Mouse (Mus musculus): ENCODE data around the gene Nupr1. TPM values are rescaled to one million over a fixed set of nuclear protein-coding genes. Genes with fewer than 3 reads are reported as not detected.

Gene Nupr1
- total RNA-seq, 2 experiments from 2014 or later, result 5.7 to 6.8 TPM

DNA sequence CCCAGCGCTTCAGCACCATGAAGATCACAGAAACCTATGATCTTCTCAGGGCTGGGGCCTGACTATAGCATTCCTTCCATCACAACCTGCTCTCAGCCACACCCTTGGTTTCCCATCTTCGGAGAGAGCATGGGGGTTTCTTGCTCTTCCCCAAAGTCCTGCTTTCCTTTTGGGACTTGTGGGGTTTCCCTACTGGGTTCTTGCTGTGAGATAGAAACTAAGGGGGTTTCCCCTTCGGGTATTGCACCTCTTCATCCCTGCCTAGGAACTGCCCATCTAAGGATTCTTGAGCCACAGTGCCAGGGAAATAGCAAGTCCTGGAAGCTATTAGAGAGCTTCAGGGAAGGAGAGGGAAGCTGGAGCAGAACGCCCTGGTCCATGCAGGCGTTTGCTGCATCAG is 34.8 kb downstream of the Nupr1 start:
- no peak for DNase-seq

DNA sequence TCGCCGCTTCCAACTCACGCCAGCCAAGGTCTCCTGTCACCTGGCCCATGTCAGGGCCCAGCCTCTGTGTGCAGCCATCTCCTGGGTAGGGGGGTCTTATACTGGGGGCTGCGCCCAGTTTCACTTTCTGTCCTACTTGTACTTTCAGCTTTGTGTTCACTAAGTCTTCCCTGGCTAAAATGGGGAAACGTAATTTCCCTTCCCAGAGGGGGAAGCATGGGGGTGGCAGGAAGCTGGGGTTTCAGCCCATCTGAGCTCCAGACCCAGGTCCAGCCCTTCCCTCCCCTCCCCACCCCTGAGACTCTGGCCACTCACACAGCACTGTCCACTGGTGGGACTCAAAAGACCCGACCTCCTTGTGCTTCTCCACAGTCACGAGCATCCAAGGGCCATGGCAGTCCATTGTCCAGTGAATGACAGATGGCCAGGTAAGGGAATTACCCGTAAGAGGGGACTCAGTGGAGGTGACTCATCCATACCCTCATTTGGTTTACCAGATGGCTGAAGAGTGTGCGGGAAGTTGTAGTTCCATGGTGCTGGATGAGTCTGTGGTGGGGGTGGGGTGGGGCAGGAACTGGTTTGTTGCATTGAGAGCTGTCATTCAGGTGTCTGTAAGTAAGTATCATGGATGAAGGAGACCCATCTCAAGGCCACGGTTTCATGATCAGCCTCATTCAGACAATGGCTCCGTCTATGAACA is 35.6 kb downstream of the Nupr1 start, which contains the start of gene Il27:
Il27 (minus strand) TSS at position 80 of the 700 bp plus-strand sequence.
- no peak for DNase-seq

GRCm38 (mm10) chr7:126587779-126588178 is 42.9 kb downstream of the Nupr1 start:
- DNase-seq, result peak; percentile 74

- DNase-seq, result peak; percentile 31
Measured at GRCm38 (mm10) chr7:126586839-126587238, 43.8 kb downstream of the Nupr1 start.

- DNase-seq, result no peak
Measured at GRCm38 (mm10) chr7:126585717-126586116, 44.9 kb downstream of the Nupr1 start, which contains the start of gene Cln3. Gene Cln3 (minus strand): TSS chr7:126585817.

DNA sequence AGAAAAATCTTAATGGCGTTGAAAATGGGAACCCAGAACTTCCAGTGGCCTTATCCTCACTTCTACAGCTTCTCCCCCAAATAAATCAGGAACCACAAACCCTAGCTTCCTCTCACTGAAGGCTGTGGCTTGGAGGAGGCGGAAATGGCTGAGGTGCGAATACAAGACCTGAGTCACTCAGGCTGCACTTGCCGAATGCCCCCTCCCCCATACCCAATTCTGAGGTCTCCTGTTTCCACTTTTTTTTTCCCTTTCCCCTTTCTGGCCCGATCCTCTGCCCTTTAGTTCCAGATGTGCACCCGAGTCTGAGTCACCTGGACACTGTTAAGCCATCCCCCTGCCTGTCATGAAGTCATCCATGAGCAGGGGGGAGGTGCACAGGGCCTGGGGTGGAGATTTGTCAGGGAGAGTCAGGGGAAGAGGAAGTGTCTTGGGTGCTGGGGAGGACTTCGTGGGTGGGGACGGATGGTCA is 46.1 kb downstream of the Nupr1 start, which contains the start of gene Apobr:
Apobr (plus strand) TSS at position 437 of the 472 bp plus-strand sequence.
- DNase-seq, result no peak

GRCm38 (mm10) chr7:126583761-126584160 is 46.9 kb downstream of the Nupr1 start:
- DNase-seq, result no peak

DNA sequence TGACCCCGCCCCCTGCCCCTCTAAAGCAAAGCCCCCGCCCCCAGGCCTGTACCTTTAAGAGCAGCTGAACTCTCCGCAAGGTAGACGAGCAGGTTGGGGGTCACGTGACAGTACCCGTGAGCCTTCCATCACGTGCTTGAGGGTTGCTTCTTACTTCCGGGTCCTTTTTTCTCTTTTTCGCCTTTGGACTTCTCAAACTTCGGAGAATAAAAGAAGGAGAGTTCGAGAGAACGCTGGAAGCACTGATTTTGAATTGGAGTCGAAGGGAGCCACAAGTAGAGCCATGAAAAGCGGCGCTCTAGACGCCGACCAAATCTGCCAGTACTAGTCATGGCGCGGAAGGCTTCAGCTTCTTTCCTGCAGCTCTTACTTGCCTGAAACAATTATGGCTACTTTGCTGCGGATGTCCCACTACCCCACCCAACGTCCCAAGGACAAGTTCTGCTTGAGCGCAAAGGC is 47.4 kb downstream of the Nupr1 start:
- DNase-seq, result peak; percentile 87

DNA sequence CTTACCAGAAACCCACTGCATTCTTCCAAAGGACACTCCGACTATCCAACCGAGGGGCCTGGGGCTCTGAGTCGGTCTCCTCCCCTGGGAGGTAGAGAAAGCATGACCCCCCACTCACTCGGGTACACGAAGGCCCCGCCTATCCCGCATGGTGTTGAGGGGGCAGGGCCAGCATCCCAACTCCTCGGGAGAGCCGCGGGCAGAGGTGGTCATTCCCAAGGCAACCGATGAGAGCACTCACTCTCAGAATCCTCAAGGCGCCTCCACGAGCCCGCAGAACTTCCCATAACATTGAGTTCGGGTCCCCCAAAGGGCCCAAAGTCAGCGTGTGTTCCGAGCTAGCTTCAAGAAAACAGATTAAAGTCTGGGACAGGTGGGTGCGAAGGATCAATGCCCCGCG is 47.9 kb downstream of the Nupr1 start:
- DNase-seq, result peak; percentile 46

DNA sequence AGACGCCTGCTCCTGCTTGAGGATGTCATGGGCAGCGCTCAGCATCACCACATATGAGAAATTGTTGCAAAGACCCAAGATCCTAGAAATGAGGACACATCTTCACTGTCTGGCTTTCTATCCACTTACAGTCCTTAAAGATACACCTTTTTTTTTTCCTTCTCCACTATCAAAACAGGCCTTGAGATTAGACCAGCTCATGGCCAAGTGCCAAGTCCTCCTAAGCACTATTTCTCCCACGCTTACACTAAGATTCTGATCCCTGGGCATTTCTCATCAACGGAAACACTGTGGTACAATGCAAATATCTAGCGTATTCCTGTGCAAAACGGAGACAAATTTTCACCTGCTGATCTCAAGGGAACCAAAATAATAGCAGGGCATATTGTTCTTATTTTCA is 49.0 kb downstream of the Nupr1 start:
- DNase-seq, result no peak

GRCm38 (mm10) chr7:126579172-126579571 is 51.5 kb downstream of the Nupr1 start:
- DNase-seq, result peak; percentile 58

- peak; percentile 63 for DNase-seq
Measured at GRCm38 (mm10) chr7:126576946-126577345, 53.7 kb downstream of the Nupr1 start.

Small RNA genes lying within 50 kb of the gene (microRNA-seq; reads per million reads assigned to microRNA genes)
- gene Mir7059, result 3.5 to 4.1 reads per million in 2 experiments

Other genes starting within 250 kb of the Nupr1 start
- 10 to 100 TPM in 1 of 2 experiments, 1 to 10 TPM in 1; 7.5 to 10.1 TPM for gene Nfatc2ip, start 234.1 kb downstream of the Nupr1 start, total RNA-seq (2021)
- gene Cd19, start 216.0 kb downstream of the Nupr1 start, total RNA-seq (2021), result under 1 TPM; 0.45 to 0.72 TPM
- gene Rabep2, start 202.1 kb downstream of the Nupr1 start, total RNA-seq (2021), result 10 to 100 TPM; 11.8 to 15.0 TPM
- 1 to 10 TPM in 1 of 2 experiments, under 1 TPM in 1; 0.67 to 9.0 TPM for gene Atp2a1, start 167.8 kb downstream of the Nupr1 start, total RNA-seq (2021)
- 10 to 100 TPM; 47.1 to 51.4 TPM for gene Sh2b1, start 155.4 kb downstream of the Nupr1 start, total RNA-seq (2021)
- gene Tufm, start 143.5 kb downstream of the Nupr1 start, total RNA-seq (2021), result 100 to 1,000 TPM; 224 to 238 TPM
- gene Atxn2l, start 127.4 kb downstream of the Nupr1 start, total RNA-seq (2021), result 10 to 100 TPM; 60.0 to 65.7 TPM
- 100 to 1,000 TPM; 159 to 161 TPM for gene Eif3c, start 64.5 kb downstream of the Nupr1 start, total RNA-seq (2021)
- gene Apobr, start 45.9 kb downstream of the Nupr1 start, total RNA-seq (2021), result under 1 TPM; 0.21 to 0.95 TPM
- 10 to 100 TPM; 13.4 to 14.0 TPM for gene Cln3, start 45.0 kb downstream of the Nupr1 start, total RNA-seq (2021)
- not detected for gene Il27, start 35.9 kb downstream of the Nupr1 start, total RNA-seq (2021)
- 10 to 100 TPM; 30.9 to 33.2 TPM for gene Sgf29, start 18.4 kb upstream of the Nupr1 start, total RNA-seq (2021)
- gene Sult1a1, start 45.6 kb upstream of the Nupr1 start, total RNA-seq (2021), result 1 to 10 TPM; 5.5 to 6.6 TPM
- 10 to 100 TPM; 56.8 to 57.3 TPM for gene Bola2, start 64.5 kb upstream of the Nupr1 start, total RNA-seq (2021)
- 1 to 10 TPM; 7.2 to 8.1 TPM for gene Slx1b, start 64.9 kb upstream of the Nupr1 start, total RNA-seq (2021)
- gene Coro1a, start 76.9 kb upstream of the Nupr1 start, total RNA-seq (2021), result 1 to 10 TPM; 8.4 to 9.2 TPM
- 10 to 100 TPM; 80.3 to 90.9 TPM for gene Mapk3, start 128.7 kb upstream of the Nupr1 start, total RNA-seq (2021)
- gene Gdpd3, start 135.5 kb upstream of the Nupr1 start, total RNA-seq (2021), result 1 to 10 TPM; 3.7 to 4.2 TPM
- gene Ypel3, start 146.1 kb upstream of the Nupr1 start, total RNA-seq (2021), result 10 to 100 TPM; 31.8 to 34.0 TPM
- gene Tbx6, start 150.6 kb upstream of the Nupr1 start, total RNA-seq (2021), result under 1 TPM in 1 of 2 experiments, not detected in 1; 0.26 TPM
- 10 to 100 TPM; 67.6 to 76.6 TPM for gene Ppp4c, start 161.6 kb upstream of the Nupr1 start, total RNA-seq (2021)
- gene Fam57b, start 166.8 kb upstream of the Nupr1 start, total RNA-seq (2021), result 1 to 10 TPM; 7.7 to 9.3 TPM
- gene 4930451I11Rik, start 200.8 kb upstream of the Nupr1 start, total RNA-seq (2021), result not detected
- gene Doc2a, start 216.6 kb upstream of the Nupr1 start, total RNA-seq (2021), result not detected
- 10 to 100 TPM; 22.8 to 26.1 TPM for gene Hirip3, start 231.1 kb upstream of the Nupr1 start, total RNA-seq (2021)
- gene Ino80e, start 231.5 kb upstream of the Nupr1 start, total RNA-seq (2021), result 10 to 100 TPM; 33.5 to 34.1 TPM

All from heart, postnatal 4 days (tissue).